Mouse (Mus musculus): ENCODE measurements around the gene Tcf3.

GRCm38 (mm10) chr10:80415566-80415965, 17.9 kb downstream of the Tcf3 start:
- TF ChIP-seq MAFK (IDR thresholded peaks at IDR 0.05; ENCODE audit: insufficient read depth, low read depth, low read length) (no peak), ZNF384 (IDR thresholded peaks at IDR 0.05; ENCODE audit: low read depth, low read length) (no peak), CHD2 (IDR thresholded peaks at IDR 0.05; ENCODE audit: low read depth, low read length) (no peak)
